Mouse (Mus musculus) heart, embryonic 12.5 days (tissue): ENCODE data around the gene Hsdl2. TPM values are rescaled to one million over a fixed set of nuclear protein-coding genes. Genes with fewer than 3 reads are reported as not detected.
A peak's percentile ranks its signal among the peaks of the same experiment; 100 is the strongest.

ENCODE experiments used
- ATAC-seq: fragments of 200-750 bp; cut with Nextera tagmentation; 2 replicates; pipeline ENCODE4 v1.8.0; 2017; ENCODE audit warnings: moderate TSS enrichment, moderate library complexity; ENCODE audit not compliant: insufficient number of reproducible peaks, low FRiP score
- H3K27ac ChIP-seq: fragments of 300-500 bp; sonication (generic); 2 replicates; pipeline ENCODE4 v1.5.1; 2016; ENCODE audit warnings: mild to moderate bottlenecking, moderate library complexity; ENCODE audit not compliant: poor library complexity, severe bottlenecking
- H3K27me3 ChIP-seq: fragments of 300-500 bp; sonication (generic); replicated peaks from 2 replicates; pipeline ENCODE4 v1.6.1; 2016; ENCODE audit warnings: mild to moderate bottlenecking, moderate library complexity
- H3K36me3 ChIP-seq: fragments of 300-500 bp; sonication (generic); 2 replicates; pipeline ENCODE4 v1.6.1; 2016; ENCODE audit warnings: mild to moderate bottlenecking, moderate library complexity
- H3K4me1 ChIP-seq: fragments of 300-500 bp; sonication (generic); replicated peaks from 2 replicates; pipeline ENCODE4 v1.6.1; 2016; ENCODE audit warnings: mild to moderate bottlenecking
- H3K4me2 ChIP-seq: fragments of 300-500 bp; sonication (generic); 2 replicates; pipeline ENCODE4 v1.6.1; 2016; ENCODE audit warnings: mild to moderate bottlenecking, moderate library complexity
- H3K4me3 ChIP-seq: fragments of 300-500 bp; sonication (generic); 2 replicates; pipeline ENCODE4 v1.5.1; 2016; ENCODE audit warnings: mild to moderate bottlenecking
- H3K9ac ChIP-seq: fragments of 300-500 bp; sonication (generic); 2 replicates; pipeline ENCODE4 v1.6.1; 2016; ENCODE audit warnings: mild to moderate bottlenecking, moderate library complexity
- H3K9me3 ChIP-seq: fragments of 300-500 bp; sonication (generic); replicated peaks from 2 replicates; pipeline ENCODE4 v1.6.1; 2016; ENCODE audit warnings: mild to moderate bottlenecking, moderate library complexity
- WGBS: fragments of 180-500 bp; shearing (Covaris S2); methylation state at CpG from one replicate; pipeline ENCODE4 v1.1.7; 2016; 5-methylcytosine and 5-hydroxymethylcytosine counted together
- polyA plus RNA-seq: library from polyadenylated mRNA; unstranded; fragments of >200 nt; fragmentation: Nextera tagmentation; extraction: Ambion mirVana; gene quantifications from 2 replicates; pipeline ENCODE4 v1.2.1, GENCODE M21; 2016

The Hsdl2 gene
- 37.7 and 40.1 TPM in 2 replicates for polyA plus RNA-seq

DNA sequence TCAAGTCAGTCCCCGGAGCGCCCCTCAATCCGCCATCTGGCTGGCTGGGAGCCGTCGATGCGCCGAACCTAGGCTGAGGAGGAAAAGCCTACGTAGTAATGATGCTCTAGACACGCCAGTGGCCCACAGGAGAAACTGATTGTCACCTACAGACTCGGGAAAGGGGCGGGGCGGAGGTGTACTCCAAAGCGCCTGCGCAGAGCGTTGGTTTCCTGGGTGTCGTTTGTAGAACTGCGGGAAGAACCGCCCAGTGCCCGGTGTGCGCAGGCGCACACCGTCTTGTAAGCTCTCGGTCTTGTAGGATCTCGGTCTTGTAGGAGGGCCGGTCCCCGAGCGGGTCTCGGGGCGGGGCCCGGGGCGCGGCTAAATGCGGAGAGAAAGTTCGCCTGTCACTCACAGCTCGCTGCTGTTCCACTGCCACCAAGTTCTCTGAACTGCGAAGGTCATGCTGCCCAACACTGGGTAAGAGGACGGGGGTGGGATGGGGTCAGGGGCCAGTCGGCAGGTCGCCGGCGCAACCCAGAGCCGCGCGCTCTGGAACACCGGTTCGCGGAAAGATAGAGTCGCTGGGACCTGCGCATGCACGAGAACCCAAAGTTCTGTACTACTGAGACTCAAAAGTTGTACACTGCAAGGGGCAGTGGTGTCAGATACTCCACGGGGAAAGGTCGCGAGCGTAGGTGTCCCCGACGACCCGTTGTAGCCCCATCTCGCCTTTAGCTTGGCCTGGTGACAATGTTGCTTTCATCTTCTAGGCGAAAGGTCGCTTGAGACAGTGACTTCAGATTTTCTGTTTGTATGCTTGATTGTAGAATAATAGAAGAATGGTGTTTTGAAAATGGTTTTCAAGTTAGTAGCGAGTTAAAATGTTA, at the start of gene Hsdl2:
TSS of gene Hsdl2 (plus strand) at position 250 of the 872 bp plus-strand sequence.
- under 1% methylated on average over 61 of the region's 61 CpGs for WGBS
- peaks cover 13% of the 10 kb centered on the region for H3K4me1 ChIP-seq
- ATAC-seq, result peak; percentile 97
- H3K9me3 ChIP-seq, result no peaks in the 10 kb centered on the region
- no peaks in the 10 kb centered on the region for H3K27me3 ChIP-seq
- peak within 1 kb of the TSS; percentile 78 for H3K4me3 ChIP-seq
- peak within 1 kb of the TSS; percentile 89 for H3K27ac ChIP-seq
- no peaks in the 10 kb centered on the region for H3K36me3 ChIP-seq
- H3K9ac ChIP-seq, result peak within 1 kb of the TSS; percentile 76
- peak within 1 kb of the TSS; percentile 70 for H3K4me2 ChIP-seq

DNA sequence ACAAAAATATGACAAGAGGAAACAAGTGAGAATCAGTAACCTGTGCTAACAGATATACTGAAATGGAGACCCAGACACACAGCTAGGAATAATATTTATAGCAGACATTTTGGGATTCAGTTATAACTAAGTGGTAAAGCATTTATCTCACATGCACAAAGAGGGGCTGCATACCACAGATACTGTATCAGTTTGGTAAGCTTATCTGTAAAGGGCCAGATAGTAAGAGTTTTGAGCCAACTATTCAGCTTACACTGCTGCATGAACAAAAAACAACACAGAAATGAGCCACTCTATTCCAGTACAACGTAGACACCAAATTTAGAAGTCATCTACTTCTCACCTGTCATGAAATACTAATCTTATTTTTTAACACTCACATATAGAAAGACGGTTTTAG, 48.1 kb upstream of the Hsdl2 start:
- Histone ChIP-seq H3K9ac (no peak overlapping the region), H3K4me3 (no peak overlapping the region), H3K4me2 (no peak overlapping the region), H3K27ac (peak overlapping the region; percentile 47; the same call in 1 of the 2 replicates), H3K36me3 (no peaks in the 10 kb centered on the region), H3K27me3 (no peaks in the 10 kb centered on the region), H3K9me3 (no peaks in the 10 kb centered on the region), H3K4me1 (peaks cover 11% of the 10 kb centered on the region; the same call in 1 of the 2 replicates)
- 7% methylated on average over 2 of the region's 2 CpGs for WGBS
- peak; percentile 75 for ATAC-seq

DNA sequence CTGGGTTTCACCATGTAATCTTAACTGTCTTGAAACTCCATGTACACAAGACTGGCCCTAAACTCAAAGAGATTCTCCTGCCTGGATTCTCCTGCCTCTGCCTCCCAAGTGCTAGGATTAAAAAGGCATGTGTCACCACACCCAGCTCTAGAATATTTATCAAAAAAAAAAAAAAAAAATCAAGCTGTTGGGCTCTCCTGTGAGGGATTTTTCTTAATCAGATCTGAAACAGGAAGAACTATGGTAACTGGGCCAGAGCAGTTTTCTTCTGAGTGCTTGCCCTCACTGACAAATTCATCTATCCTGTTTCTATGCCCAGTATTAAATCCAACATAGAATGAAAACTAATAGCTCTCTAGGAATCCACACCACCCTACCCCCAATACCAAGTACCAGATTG, 45.7 kb upstream of the Hsdl2 start:
- no peak overlapping the region for H3K27ac ChIP-seq
- H3K9me3 ChIP-seq, result no peaks in the 10 kb centered on the region
- H3K9ac ChIP-seq, result no peak overlapping the region
- H3K27me3 ChIP-seq, result no peaks in the 10 kb centered on the region
- H3K4me2 ChIP-seq, result no peak overlapping the region
- no peaks in the 10 kb centered on the region for H3K36me3 ChIP-seq
- peaks cover 5% of the 10 kb centered on the region; the same call in 1 of the 2 replicates for H3K4me1 ChIP-seq
- no peak for ATAC-seq
- H3K4me3 ChIP-seq, result no peak overlapping the region

DNA sequence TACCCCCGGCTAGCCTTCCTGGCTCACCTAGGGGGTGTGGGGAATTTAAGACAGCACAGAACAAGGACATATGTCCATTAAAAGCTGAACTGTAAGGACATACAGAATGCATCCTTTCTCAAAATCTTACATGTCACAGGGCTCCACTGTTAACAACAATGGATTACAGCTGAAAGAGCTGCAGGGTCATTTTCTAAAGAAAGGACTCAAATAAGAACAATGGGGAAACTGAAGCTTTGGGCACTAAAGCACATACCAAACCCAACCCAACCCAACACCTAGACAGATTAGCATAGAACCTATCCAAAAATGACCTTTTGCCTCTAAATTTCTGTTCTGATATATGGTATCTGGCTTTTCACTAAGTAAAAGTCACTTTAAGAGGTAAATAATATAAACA, 45.1 kb upstream of the Hsdl2 start:
- 95% methylated on average over 1 of the region's 1 CpGs for WGBS
- H3K9me3 ChIP-seq, result no peaks in the 10 kb centered on the region
- no peak overlapping the region for H3K4me2 ChIP-seq
- no peaks in the 10 kb centered on the region for H3K27me3 ChIP-seq
- H3K9ac ChIP-seq, result no peak overlapping the region
- H3K36me3 ChIP-seq, result no peaks in the 10 kb centered on the region
- no peak overlapping the region for H3K27ac ChIP-seq
- H3K4me1 ChIP-seq, result peaks cover 3% of the 10 kb centered on the region; the same call in 1 of the 2 replicates
- H3K4me3 ChIP-seq, result no peak overlapping the region
- no peak for ATAC-seq

DNA sequence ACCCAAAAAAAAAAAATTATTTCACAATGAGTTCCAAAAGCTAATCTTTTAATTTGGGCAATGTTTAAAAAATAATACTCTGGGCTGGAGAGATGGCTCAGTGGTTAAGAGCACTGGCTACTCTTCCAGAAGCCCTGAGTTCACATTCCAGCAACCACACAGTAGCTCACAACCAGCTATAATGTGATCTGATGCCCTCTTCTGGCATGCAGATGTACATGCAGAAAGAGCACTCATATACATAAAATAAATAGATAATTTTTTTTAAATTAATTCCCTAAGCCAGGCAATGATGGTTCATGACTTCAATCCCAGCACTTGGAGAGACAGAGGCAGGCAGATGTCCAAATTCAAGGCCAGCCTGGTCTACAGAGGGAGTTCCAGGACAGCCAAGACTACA, 38.4 kb upstream of the Hsdl2 start:
- no peak for ATAC-seq
- H3K4me1 ChIP-seq, result peaks cover 10% of the 10 kb centered on the region
- no peaks in the 10 kb centered on the region for H3K27me3 ChIP-seq
- no peak overlapping the region for H3K9ac ChIP-seq
- no peak overlapping the region for H3K27ac ChIP-seq
- H3K9me3 ChIP-seq, result no peaks in the 10 kb centered on the region
- H3K4me3 ChIP-seq, result no peak overlapping the region
- no peaks in the 10 kb centered on the region for H3K36me3 ChIP-seq
- no peak overlapping the region for H3K4me2 ChIP-seq

DNA sequence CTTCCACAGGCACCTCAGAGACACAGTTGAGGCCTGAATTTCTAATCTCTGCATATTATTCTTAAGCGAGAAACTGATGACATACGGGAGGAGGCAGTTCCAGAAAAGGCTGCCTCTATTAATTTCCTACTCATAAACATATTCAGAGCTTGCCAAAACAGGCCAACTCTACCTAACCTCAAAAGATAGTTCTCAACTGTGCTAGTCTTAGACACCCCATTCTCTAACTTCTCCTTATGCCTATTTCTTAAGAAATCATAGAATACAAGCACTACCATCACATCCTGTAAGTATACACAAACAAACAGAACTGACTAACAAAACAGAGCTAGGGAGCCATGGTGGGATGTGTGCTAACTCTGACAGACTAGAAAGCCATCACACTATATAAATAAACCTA, 36.7 kb upstream of the Hsdl2 start:
- no peaks in the 10 kb centered on the region for H3K27me3 ChIP-seq
- no peak overlapping the region for H3K4me3 ChIP-seq
- H3K36me3 ChIP-seq, result no peaks in the 10 kb centered on the region
- no peak overlapping the region for H3K4me2 ChIP-seq
- 68% methylated on average over 2 of the region's 2 CpGs for WGBS
- H3K9ac ChIP-seq, result no peak overlapping the region
- no peak for ATAC-seq
- H3K27ac ChIP-seq, result no peak overlapping the region
- peaks cover 10% of the 10 kb centered on the region for H3K4me1 ChIP-seq
- H3K9me3 ChIP-seq, result no peaks in the 10 kb centered on the region

DNA sequence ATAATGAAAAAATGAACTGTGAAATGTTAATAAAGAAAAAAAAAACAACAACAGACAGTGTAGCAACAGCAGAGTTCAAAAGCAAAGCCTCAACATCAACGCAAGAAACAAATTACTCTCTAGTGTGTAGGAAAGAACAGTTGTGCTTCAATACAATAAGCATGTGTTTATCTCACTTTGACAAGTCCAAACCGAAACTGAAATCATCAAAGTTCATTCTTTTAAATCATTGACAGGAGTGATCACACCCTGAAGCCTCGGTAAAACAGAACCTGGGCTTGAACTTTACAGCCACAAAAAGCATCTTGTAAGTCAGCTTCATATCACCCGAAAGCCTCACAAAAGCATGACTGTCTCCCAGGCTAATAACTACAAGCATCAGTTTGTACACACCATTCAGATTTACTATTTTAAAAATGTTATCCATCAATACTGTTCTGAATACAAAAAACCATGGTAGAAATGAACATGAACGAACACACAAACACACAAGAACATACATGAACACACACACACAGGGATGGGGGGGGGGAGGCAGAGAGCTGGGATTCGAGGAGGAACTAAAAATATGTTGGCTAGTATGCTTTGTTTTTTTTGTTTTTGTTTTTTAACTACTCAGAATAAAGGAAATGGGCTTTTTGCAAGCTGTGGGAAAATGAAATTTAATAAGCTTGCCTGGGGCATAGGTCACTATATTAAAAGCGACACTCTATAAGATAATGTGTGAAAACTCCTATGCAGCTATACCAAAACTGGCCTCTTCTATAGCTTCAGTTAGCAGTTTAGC, 34.9 kb upstream of the Hsdl2 start:
- Histone ChIP-seq H3K4me3 (peak overlapping the region; percentile 6; the same call in 1 of the 2 replicates), H3K4me2 (peak overlapping the region; percentile 41), H3K36me3 (no peaks in the 10 kb centered on the region), H3K27me3 (no peaks in the 10 kb centered on the region), H3K4me1 (peaks cover 10% of the 10 kb centered on the region), H3K9me3 (no peaks in the 10 kb centered on the region), H3K9ac (no peak overlapping the region), H3K27ac (no peak overlapping the region)
- ATAC-seq, result no peak
- 61% methylated on average over 7 of the region's 7 CpGs for WGBS

DNA sequence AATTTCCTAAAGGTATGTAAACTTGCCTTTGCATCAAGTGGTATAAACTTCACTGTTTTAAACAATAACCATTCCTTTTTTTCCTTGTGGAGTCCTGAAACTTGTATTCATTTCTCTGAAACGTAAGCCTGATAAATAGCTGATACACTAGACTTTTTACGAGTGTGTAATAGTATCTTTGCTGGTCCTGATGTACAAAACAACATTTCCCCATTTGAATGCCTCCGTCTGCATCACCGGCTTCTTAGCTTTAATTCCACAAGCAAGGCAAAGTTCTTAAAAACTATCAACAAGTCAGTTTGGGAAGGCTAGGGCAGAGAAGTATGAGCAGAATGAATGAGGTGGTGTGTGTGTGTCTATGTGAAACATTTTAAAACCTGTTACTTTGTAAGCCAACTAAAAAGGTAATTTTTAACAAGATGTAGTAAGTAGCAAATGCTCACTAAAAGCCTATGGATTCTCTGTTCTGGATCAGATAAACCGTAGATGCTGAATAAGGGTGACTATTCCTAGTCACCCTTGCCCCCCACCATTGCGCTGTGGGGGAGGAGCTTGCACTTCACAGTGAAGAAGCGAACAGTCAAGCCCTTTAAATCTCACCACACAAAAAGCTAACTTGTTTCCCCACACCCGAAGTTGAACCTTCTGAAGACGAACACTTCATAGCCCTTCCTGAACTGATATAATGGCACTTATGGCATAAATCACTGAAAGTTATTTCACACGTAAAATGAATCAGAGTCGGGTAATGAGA, 34.0 kb upstream of the Hsdl2 start:
- no peak for ATAC-seq
- H3K4me3 ChIP-seq, result peak overlapping the region; percentile 94
- peaks cover 10% of the 10 kb centered on the region for H3K4me1 ChIP-seq
- H3K27ac ChIP-seq, result no peak overlapping the region
- peak overlapping the region; percentile 87 for H3K4me2 ChIP-seq
- no peaks in the 10 kb centered on the region for H3K36me3 ChIP-seq
- 22% methylated on average over 11 of the region's 11 CpGs for WGBS
- H3K9me3 ChIP-seq, result no peaks in the 10 kb centered on the region
- H3K9ac ChIP-seq, result peak overlapping the region; percentile 60; the same call in 1 of the 2 replicates
- H3K27me3 ChIP-seq, result no peaks in the 10 kb centered on the region

DNA sequence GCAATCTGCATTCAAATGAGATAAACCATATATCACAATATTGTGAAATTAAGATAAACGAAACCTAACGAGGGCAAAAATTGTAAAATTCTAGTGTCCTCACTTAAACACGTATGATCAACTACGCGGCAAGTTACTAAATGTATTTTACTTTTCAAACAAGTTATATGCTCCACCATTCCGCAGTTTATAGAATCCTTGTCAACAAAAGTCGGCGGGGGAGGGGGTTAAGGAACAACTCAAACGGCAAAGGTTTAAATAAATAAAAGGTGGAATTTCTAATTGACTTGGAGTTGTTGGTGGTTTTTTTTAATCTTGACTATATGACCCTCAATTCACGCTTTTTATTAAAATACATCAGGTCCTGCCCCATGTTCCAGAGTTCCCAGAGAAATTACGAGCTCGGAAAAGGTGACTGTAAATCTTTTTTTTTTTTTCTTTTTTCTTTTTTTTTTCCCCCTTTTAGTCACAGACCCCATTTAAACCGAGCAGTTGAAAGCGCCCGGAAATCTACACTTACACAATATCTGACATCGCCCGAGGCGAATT, 33.3 kb upstream of the Hsdl2 start:
- ATAC-seq, result no peak
- WGBS, result 4% methylated on average over 18 of the region's 18 CpGs

DNA sequence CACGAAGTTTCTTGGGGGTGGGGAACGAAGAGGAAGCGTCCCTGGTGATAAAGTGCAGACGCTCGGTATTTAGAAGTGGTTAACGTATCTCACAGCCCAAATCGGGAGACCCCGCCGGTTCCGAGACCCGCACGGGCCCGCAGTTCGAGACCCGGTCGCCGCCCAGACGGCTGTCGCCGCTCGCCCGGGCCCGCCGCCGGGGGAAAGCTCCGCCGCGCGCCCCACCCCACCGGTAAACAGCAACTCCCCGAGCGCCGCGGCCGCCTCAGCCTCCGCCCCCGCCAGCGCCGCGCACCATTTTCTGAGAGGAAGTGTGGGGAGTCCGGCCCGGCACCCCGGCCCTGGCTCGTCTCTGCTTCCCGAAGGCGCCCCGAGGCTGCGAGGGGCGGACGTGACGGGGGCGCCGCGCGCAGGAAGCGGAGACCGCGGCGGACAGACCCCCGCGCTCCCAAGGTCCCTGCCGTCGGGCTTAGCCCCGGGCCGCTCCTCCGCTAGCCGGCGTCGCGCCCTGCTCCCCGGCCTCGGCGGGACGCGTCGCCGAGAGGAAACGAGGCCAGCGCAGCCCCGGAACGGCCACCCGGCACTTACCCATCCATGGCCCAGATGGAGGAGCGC, 32.7 kb upstream of the Hsdl2 start:
- no peaks in the 10 kb centered on the region for H3K36me3 ChIP-seq
- H3K27ac ChIP-seq, result peak overlapping the region; percentile 95
- no peaks in the 10 kb centered on the region for H3K27me3 ChIP-seq
- peak overlapping the region; percentile 94 for H3K4me3 ChIP-seq
- H3K9ac ChIP-seq, result peak overlapping the region; percentile 95
- peak; percentile 84 for ATAC-seq
- peak overlapping the region; percentile 87 for H3K4me2 ChIP-seq
- H3K9me3 ChIP-seq, result no peaks in the 10 kb centered on the region
- under 1% methylated on average over 70 of the region's 83 CpGs for WGBS
- H3K4me1 ChIP-seq, result peaks cover 10% of the 10 kb centered on the region

More for the DNA sequence above, 33.3 kb upstream of the Hsdl2 start:
- Histone ChIP-seq H3K36me3 (no peaks in the 10 kb centered on the region), H3K9me3 (no peaks in the 10 kb centered on the region), H3K9ac (peak overlapping the region; percentile 95), H3K4me3 (peak overlapping the region; percentile 94), H3K27me3 (no peaks in the 10 kb centered on the region), H3K27ac (peak overlapping the region; percentile 95), H3K4me1 (peaks cover 10% of the 10 kb centered on the region), H3K4me2 (peak overlapping the region; percentile 87)
